Mouse (Mus musculus): ENCODE data around the gene Odf2l. TPM values are rescaled to one million over a fixed set of nuclear protein-coding genes. Genes with fewer than 3 reads are reported as not detected.
A peak's percentile ranks its signal among the peaks of the same experiment; 100 is the strongest.

Odf2l gene
- polyA plus RNA-seq, 1 experiment from 2014 or later, result 8.8 TPM

DNA sequence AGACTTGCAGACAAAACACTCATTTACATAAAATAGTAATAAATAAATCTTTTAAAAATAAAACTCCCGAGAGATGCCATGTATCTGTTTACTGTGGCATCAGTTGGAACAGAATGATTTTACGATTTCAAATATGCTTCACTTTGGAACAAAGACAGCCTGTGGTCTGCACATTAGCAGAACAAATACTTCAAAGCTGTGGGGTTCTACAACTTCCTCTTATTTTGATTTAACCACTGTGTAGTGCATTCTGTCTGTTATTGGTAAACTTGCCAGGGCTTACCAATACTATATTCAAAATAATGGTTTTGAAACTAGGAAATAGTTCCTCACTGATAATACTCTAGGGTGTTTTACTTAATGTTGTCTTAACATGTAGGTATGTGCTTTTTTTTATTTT is 8.2 kb downstream of the Odf2l start:
- no peaks in the 10 kb centered on the region for H3K27me3 ChIP-seq (ENCODE audit: control insufficient read depth, insufficient read depth, low read length)
- TF ChIP-seq CTCF (IDR thresholded peaks at IDR 0.05; ENCODE audit: low read depth), result no peak
- no peak for TF ChIP-seq EP300 (optimal IDR thresholded peaks at IDR 0.05)
- WGBS, result 87% methylated on average over 2 of the region's 2 CpGs

DNA sequence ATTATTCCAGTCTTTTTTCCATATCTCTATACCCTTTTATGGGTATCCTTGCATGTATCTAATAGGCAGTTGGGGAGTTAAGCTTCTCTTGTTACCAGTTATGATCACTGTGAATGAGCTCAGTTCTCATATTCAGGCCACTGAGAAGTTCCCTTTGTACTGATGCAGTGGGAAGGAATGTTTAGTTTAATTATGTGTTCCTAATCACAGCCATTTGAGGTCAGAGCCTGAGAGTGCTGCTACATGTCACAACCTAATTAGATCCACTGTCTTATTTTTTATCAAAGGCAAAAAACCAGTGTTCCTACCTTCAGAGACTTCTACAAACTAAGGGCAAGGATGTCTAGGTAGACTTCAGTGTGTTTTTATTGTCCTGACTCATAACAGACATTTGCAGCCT is 11.0 kb downstream of the Odf2l start:
- no peak overlapping the region for H3K27ac ChIP-seq (replicated peaks)
- DNase-seq (ENCODE audit: low spot score) (no peak), ATAC-seq (ENCODE audit: low FRiP score, low TSS enrichment) (no peak)
- no peak overlapping the region for H3K4me3 ChIP-seq (ENCODE audit: low read depth, low read length)
- no peak overlapping the region for H3K4me2 ChIP-seq (replicated peaks; ENCODE audit: low read depth)
- no peaks in the 10 kb centered on the region for H3K4me1 ChIP-seq (replicated peaks; ENCODE audit: control insufficient read depth, insufficient read depth)
- no peak overlapping the region for H3K9ac ChIP-seq (ENCODE audit: low read length)
- H3K9me3 ChIP-seq (ENCODE audit: control insufficient read depth, low read length), result no peaks in the 10 kb centered on the region
- TF ChIP-seq EP300 (optimal IDR thresholded peaks at IDR 0.05) (no peak), CTCF (IDR thresholded peaks at IDR 0.05; ENCODE audit: low read depth) (no peak)
- H3K36me3 ChIP-seq (ENCODE audit: control insufficient read depth, insufficient read depth, low read length), result peaks cover 3% of the 10 kb centered on the region
- no peaks in the 10 kb centered on the region for H3K27me3 ChIP-seq (ENCODE audit: control insufficient read depth, insufficient read depth, low read length)

More for the DNA sequence above, 8.2 kb downstream of the Odf2l start:
- no peak overlapping the region for H3K4me3 ChIP-seq (ENCODE audit: low read depth, low read length)
- H3K9ac ChIP-seq (ENCODE audit: low read length), result no peak overlapping the region
- no peak overlapping the region for H3K4me2 ChIP-seq (replicated peaks; ENCODE audit: low read depth)
- DNase-seq (ENCODE audit: low spot score) (no peak), ATAC-seq (ENCODE audit: low FRiP score, low TSS enrichment) (no peak)
- no peaks in the 10 kb centered on the region; the same call in 1 of the 2 replicates for H3K36me3 ChIP-seq (ENCODE audit: control insufficient read depth, insufficient read depth, low read length)
- no peaks in the 10 kb centered on the region for H3K4me1 ChIP-seq (replicated peaks; ENCODE audit: control insufficient read depth, insufficient read depth)
- H3K9me3 ChIP-seq (ENCODE audit: control insufficient read depth, low read length), result no peaks in the 10 kb centered on the region
- H3K27ac ChIP-seq (replicated peaks), result no peak overlapping the region

DNA sequence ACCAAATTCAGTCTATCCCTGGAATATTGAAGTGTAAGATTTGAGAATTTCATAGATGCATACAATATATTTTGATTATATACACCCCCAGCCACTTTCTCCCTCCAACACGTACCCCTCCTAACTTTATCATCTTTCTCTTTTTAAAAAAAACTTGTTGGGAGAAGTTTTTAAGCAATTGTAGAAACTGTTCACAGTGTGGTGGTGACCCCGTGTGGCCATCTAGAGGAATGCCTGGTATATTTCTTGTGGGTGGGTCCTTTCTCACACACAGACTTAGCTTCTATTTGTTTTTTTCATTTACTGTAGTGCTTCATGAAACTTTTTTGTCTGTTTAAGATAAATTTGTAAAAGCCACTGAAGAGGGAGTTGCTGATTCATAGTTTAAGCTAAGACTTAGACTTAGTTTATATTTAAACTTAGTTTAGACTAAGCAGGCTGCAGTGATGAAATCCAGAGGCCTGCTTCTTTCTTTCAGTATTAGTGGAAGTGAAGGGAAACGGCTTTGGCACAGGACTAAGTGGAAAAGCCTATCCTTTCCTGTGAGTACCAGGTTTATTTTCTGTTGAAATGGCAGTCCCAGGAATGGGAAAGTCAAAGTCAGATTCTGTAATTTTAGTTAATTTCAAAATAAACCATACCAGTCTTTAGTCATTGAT is 13.0 kb downstream of the Odf2l start:
- H3K9ac ChIP-seq (ENCODE audit: low read length), result no peak overlapping the region
- DNase-seq (ENCODE audit: low spot score) (peak; percentile 62), ATAC-seq (ENCODE audit: low FRiP score, low TSS enrichment) (peak; percentile 71; the same call in 1 of the 2 replicates)
- TF ChIP-seq CTCF (IDR thresholded peaks at IDR 0.05; ENCODE audit: low read depth) (peak; percentile 86), EP300 (optimal IDR thresholded peaks at IDR 0.05) (no peak)
- H3K36me3 ChIP-seq (ENCODE audit: control insufficient read depth, insufficient read depth, low read length), result peaks cover 5% of the 10 kb centered on the region
- 4% methylated on average over 3 of the region's 3 CpGs for WGBS
- H3K27ac ChIP-seq (replicated peaks), result no peak overlapping the region
- no peak overlapping the region for H3K4me3 ChIP-seq (ENCODE audit: low read depth, low read length)
- no peaks in the 10 kb centered on the region for H3K9me3 ChIP-seq (ENCODE audit: control insufficient read depth, low read length)
- H3K4me2 ChIP-seq (replicated peaks; ENCODE audit: low read depth), result no peak overlapping the region
- no peaks in the 10 kb centered on the region for H3K27me3 ChIP-seq (ENCODE audit: control insufficient read depth, insufficient read depth, low read length)
- H3K4me1 ChIP-seq (replicated peaks; ENCODE audit: control insufficient read depth, insufficient read depth), result no peaks in the 10 kb centered on the region

DNA sequence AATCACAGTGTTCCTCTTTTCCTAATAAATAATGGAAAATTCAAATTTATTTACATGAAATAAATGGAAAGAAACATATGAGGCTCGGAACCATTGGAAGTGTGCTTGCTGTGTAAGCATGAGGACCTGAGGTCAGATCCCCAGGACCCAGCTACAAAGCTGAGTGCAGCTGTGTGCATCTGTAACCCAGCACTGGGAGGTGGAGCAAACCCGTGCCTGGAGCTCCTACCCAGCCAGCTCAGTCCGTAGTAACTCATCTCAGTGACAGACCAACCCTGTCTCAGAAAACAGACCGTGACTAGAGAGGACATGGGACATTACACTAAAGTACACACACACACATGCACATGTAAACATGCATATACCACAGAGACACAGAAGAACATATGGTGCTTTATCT is 21.8 kb downstream of the Odf2l start:
- Histone ChIP-seq H3K4me2 (replicated peaks; ENCODE audit: low read depth) (no peak overlapping the region), H3K4me1 (replicated peaks; ENCODE audit: control insufficient read depth, insufficient read depth) (no peaks in the 10 kb centered on the region), H3K9ac (ENCODE audit: low read length) (no peak overlapping the region), H3K36me3 (ENCODE audit: control insufficient read depth, insufficient read depth, low read length) (no peaks in the 10 kb centered on the region), H3K27ac (replicated peaks) (no peak overlapping the region), H3K9me3 (ENCODE audit: control insufficient read depth, low read length) (no peaks in the 10 kb centered on the region), H3K4me3 (ENCODE audit: low read depth, low read length) (no peak overlapping the region), H3K27me3 (ENCODE audit: control insufficient read depth, insufficient read depth, low read length) (no peaks in the 10 kb centered on the region)
- WGBS, result 58% methylated on average over 4 of the region's 4 CpGs
- TF ChIP-seq CTCF (IDR thresholded peaks at IDR 0.05; ENCODE audit: low read depth) (no peak), EP300 (optimal IDR thresholded peaks at IDR 0.05) (no peak)
- DNase-seq (ENCODE audit: low spot score), result no peak
- ATAC-seq (ENCODE audit: low FRiP score, low TSS enrichment), result no peak

DNA sequence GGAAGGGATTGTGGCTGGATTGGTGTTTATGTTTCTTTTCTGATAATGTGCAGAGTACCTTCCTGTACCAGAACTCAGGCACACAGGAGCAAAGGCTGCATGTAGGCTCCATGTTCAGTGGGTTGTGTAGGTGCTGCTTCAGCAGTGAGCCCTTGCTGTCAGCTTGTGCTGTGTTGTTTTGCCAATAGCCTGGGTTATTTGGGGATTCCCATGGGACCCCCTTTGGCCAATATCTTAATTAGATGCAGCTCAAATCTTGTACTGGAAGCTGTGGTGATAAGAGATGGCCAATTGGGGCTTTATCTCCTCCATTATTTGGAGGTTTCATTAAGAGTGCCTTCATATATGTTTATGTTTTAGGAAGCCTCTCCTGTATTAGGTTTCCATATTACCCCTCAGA is 24.5 kb downstream of the Odf2l start:
- ATAC-seq (ENCODE audit: low FRiP score, low TSS enrichment) (no peak), DNase-seq (ENCODE audit: low spot score) (no peak)
- TF ChIP-seq CTCF (IDR thresholded peaks at IDR 0.05; ENCODE audit: low read depth) (no peak), EP300 (optimal IDR thresholded peaks at IDR 0.05) (no peak)
- H3K4me3 ChIP-seq (ENCODE audit: low read depth, low read length), result no peak overlapping the region
- H3K9me3 ChIP-seq (ENCODE audit: control insufficient read depth, low read length), result no peaks in the 10 kb centered on the region
- H3K36me3 ChIP-seq (ENCODE audit: control insufficient read depth, insufficient read depth, low read length), result no peaks in the 10 kb centered on the region
- H3K9ac ChIP-seq (ENCODE audit: low read length), result no peak overlapping the region
- no peaks in the 10 kb centered on the region for H3K4me1 ChIP-seq (replicated peaks; ENCODE audit: control insufficient read depth, insufficient read depth)
- H3K27me3 ChIP-seq (ENCODE audit: control insufficient read depth, insufficient read depth, low read length), result no peaks in the 10 kb centered on the region
- no peak overlapping the region for H3K27ac ChIP-seq (replicated peaks)
- H3K4me2 ChIP-seq (replicated peaks; ENCODE audit: low read depth), result no peak overlapping the region

DNA sequence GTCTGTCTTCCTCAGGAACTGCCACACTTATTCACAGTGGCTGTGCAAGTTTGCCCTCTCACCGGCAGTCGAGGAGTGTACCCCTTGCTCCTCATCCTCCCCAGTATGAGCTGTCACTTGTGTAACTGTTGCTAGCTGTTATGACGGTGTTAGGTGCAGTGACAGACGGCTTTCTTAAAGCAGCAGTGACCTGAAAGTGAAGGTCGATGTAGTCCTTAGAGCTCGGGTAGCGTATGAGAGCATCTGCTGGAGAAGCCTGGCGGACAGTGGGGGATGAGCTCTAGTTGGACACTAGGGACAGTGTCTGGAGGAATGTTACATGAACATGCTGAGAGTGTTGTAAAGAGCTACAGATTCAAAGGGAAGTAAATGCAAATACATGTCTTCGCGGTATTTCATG is 25.5 kb downstream of the Odf2l start:
- H3K9me3 ChIP-seq (ENCODE audit: control insufficient read depth, low read length), result no peaks in the 10 kb centered on the region
- H3K4me3 ChIP-seq (ENCODE audit: low read depth, low read length), result no peak overlapping the region
- ATAC-seq (ENCODE audit: low FRiP score, low TSS enrichment) (no peak), DNase-seq (ENCODE audit: low spot score) (no peak)
- H3K4me1 ChIP-seq (replicated peaks; ENCODE audit: control insufficient read depth, insufficient read depth), result no peaks in the 10 kb centered on the region
- H3K27me3 ChIP-seq (ENCODE audit: control insufficient read depth, insufficient read depth, low read length), result no peaks in the 10 kb centered on the region
- 88% methylated on average over 10 of the region's 10 CpGs for WGBS
- no peak overlapping the region for H3K27ac ChIP-seq (replicated peaks)
- no peak overlapping the region for H3K4me2 ChIP-seq (replicated peaks; ENCODE audit: low read depth)
- H3K9ac ChIP-seq (ENCODE audit: low read length), result no peak overlapping the region
- TF ChIP-seq EP300 (optimal IDR thresholded peaks at IDR 0.05), result no peak
- TF ChIP-seq CTCF (IDR thresholded peaks at IDR 0.05; ENCODE audit: low read depth), result no peak
- no peaks in the 10 kb centered on the region for H3K36me3 ChIP-seq (ENCODE audit: control insufficient read depth, insufficient read depth, low read length)
